Mouse (Mus musculus) adrenal gland (tissue): ENCODE results near the gene Wscd2.

Experiments used
- intact Hi-C: fragments of 180-260 bp; cut with DNase I; formaldehyde crosslinking; loops from one replicate; pipeline ENCODE4 v1.15.1; 2025
- long read RNA-seq, 2 experiments: library from polyadenylated mRNA; unstranded; transcript quantifications; one replicate each; pipeline ENCODE4 v2.0.0; 2020; ENCODE audit warnings: borderline replicate concordance in 1 of 2; ENCODE audit not compliant: insufficient replicate concordance in 1 of 2

Wscd2 gene
- long read RNA-seq, experiment 1, result 0 reads
- long read RNA-seq, experiment 2, result 0 reads

GRCm38 (mm10) chr5:113490033-113490432, at the start of gene Wscd2:
TSS of gene Wscd2 (plus strand) at chr5:113490333.
- intact Hi-C loops, result no loop called here

GRCm38 (mm10) chr5:113442180-113442579, 48.0 kb upstream of the Wscd2 start:
- intact Hi-C loops, result no loop called here

GRCm38 (mm10) chr5:113448023-113448734, 42.0 kb upstream of the Wscd2 start:
- intact Hi-C loops, result no loop called here

GRCm38 (mm10) chr5:113449336-113449735, 40.8 kb upstream of the Wscd2 start:
- intact Hi-C loops, result no loop called here

GRCm38 (mm10) chr5:113452691-113453090, 37.4 kb upstream of the Wscd2 start:
- intact Hi-C loops, result no loop called here

- intact Hi-C loops, result no loop called here
These were observed 36.8 kb upstream of the Wscd2 start for GRCm38 (mm10) chr5:113453356-113453755.

GRCm38 (mm10) chr5:113456020-113456419, 34.1 kb upstream of the Wscd2 start:
- intact Hi-C loops, result no loop called here

GRCm38 (mm10) chr5:113456756-113457155, 33.4 kb upstream of the Wscd2 start:
- intact Hi-C loops, result no loop called here

GRCm38 (mm10) chr5:113457260-113457659, 32.9 kb upstream of the Wscd2 start:
- intact Hi-C loops, result no loop called here

GRCm38 (mm10) chr5:113459942-113460341, 30.2 kb upstream of the Wscd2 start:
- intact Hi-C loops, result no loop called here

- intact Hi-C loops, result no loop called here
These were observed 28.6 kb upstream of the Wscd2 start for GRCm38 (mm10) chr5:113461582-113461981.

GRCm38 (mm10) chr5:113461998-113462625, 28.0 kb upstream of the Wscd2 start:
- intact Hi-C loops, result no loop called here

GRCm38 (mm10) chr5:113464731-113465130, 25.4 kb upstream of the Wscd2 start:
- intact Hi-C loops, result no loop called here

GRCm38 (mm10) chr5:113466536-113466935, 23.6 kb upstream of the Wscd2 start:
- intact Hi-C loops, result no loop called here

- intact Hi-C loops, result no loop called here
These were observed 23.1 kb upstream of the Wscd2 start for GRCm38 (mm10) chr5:113467072-113467471.

GRCm38 (mm10) chr5:113467765-113468164, 22.4 kb upstream of the Wscd2 start:
- intact Hi-C loops, result no loop called here

GRCm38 (mm10) chr5:113468625-113469024, 21.5 kb upstream of the Wscd2 start:
- intact Hi-C loops, result no loop called here

GRCm38 (mm10) chr5:113469231-113469630, 20.9 kb upstream of the Wscd2 start:
- intact Hi-C loops, result no loop called here

GRCm38 (mm10) chr5:113469826-113470225, 20.3 kb upstream of the Wscd2 start:
- intact Hi-C loops, result loop anchor here (2.0 to 10.0 kb wide), 2 partner anchors 255 to 355 kb away; partner anchors contain the start of gene 1700069L16Rik

- intact Hi-C loops, result loop anchor here (2.0 to 10.0 kb wide), 2 partner anchors 253 to 353 kb away; partner anchors contain the start of gene 1700069L16Rik
These were observed 18.7 kb upstream of the Wscd2 start for GRCm38 (mm10) chr5:113471417-113471816.

GRCm38 (mm10) chr5:113472339-113472738, 17.8 kb upstream of the Wscd2 start:
- intact Hi-C loops, result loop anchor here (10.0 kb wide), 1 partner anchor 352 kb away; no protein-coding TSS in a partner anchor

GRCm38 (mm10) chr5:113476816-113477215, 13.3 kb upstream of the Wscd2 start:
- intact Hi-C loops, result loop anchor here (10.0 kb wide), 1 partner anchor 348 kb away; no protein-coding TSS in a partner anchor
